Mouse (Mus musculus): ENCODE measurements around the gene Slc6a19.
A peak's percentile ranks its signal among the peaks of the same experiment; 100 is the strongest.

DNA sequence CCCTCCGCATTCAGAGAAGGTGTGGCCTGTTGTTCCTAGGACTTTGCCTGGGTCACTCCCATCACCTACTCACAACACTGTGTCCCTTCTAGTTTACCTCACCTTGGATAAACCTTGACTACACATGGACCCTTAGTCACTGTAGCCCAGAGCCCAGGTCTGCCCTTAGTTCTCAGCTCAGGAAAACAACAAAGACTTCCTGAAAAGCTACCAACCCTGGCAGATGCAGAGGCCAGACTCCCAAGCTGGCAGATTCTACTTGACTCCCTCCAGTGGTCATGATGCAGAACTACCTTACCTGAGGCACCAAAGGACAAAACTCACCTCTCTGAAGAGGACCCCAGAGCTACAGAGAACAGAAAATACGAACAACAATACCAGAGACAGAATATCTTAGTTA is 9.4 kb upstream of the Slc6a19 start:
- TF ChIP-seq CTCF (IDR thresholded peaks at IDR 0.05; ENCODE audit: low read depth, low read length) (peak; percentile 30), POLR2A (IDR thresholded peaks at IDR 0.05; ENCODE audit: insufficient read depth, low read length) (no peak)

All from ES-Bruce4 (cell line).